Mouse (Mus musculus): Measurements from ENCODE around the gene Znrd1as. TPM values are rescaled to one million over a fixed set of nuclear protein-coding genes. Genes with fewer than 3 reads are reported as not detected.

Gene Znrd1as
- polyA plus RNA-seq, 1 experiment from 2014 or later: 4.7 TPM

GRCm38 (mm10) chr17:37012141-37012540 lies 53.7 kb downstream of the Znrd1as start:
- H3K4me1 ChIP-seq (ENCODE audit: control insufficient read depth, insufficient read depth, low read length): peaks cover 9% of the 10 kb centered on the region; the same call in 1 of the 2 replicates
- H3K9ac ChIP-seq (ENCODE audit: low read depth, low read length): no peak overlapping the region
- WGBS: 81% methylated on average over 5 of the region's 5 CpGs
- H3K9me3 ChIP-seq (replicated peaks; ENCODE audit: control insufficient read depth, low read length, poor library complexity, severe bottlenecking): no peaks in the 10 kb centered on the region
- H3K4me2 ChIP-seq (ENCODE audit: low read length): no peak overlapping the region
- H3K4me3 ChIP-seq (ENCODE audit: low read depth, low read length): no peak overlapping the region
- H3K27me3 ChIP-seq (ENCODE audit: control insufficient read depth, insufficient read depth, low read depth, low read length): no peaks in the 10 kb centered on the region
- peaks cover 36% of the 10 kb centered on the region for H3K36me3 ChIP-seq (ENCODE audit: control insufficient read depth, insufficient read depth, low read length)
- H3K27ac ChIP-seq (ENCODE audit: low read length): no peak overlapping the region
- no peak for ATAC-seq

Other genes starting within 250 kb of the Znrd1as start
- not detected in 2 replicates for gene H2-M10.5, start 185.7 kb upstream of the Znrd1as start, polyA plus RNA-seq (2015; fragmentation: Nextera tagmentation; extraction: Ambion mirVana)
- not detected in 2 replicates for gene H2-M10.6, start 146.4 kb upstream of the Znrd1as start, polyA plus RNA-seq (2015; fragmentation: Nextera tagmentation; extraction: Ambion mirVana)
- gene Trim26, start 121.5 kb upstream of the Znrd1as start, polyA plus RNA-seq (2015; fragmentation: Nextera tagmentation; extraction: Ambion mirVana): 44.5 and 48.0 TPM in 2 replicates
- gene Trim15, start 91.4 kb upstream of the Znrd1as start, polyA plus RNA-seq (2015; fragmentation: Nextera tagmentation; extraction: Ambion mirVana): 0.53 and 0.89 TPM in 2 replicates
- gene Trim10, start 89.0 kb upstream of the Znrd1as start, polyA plus RNA-seq (2015; fragmentation: Nextera tagmentation; extraction: Ambion mirVana): 0.70 and 1.0 TPM in 2 replicates
- gene Trim40, start 68.5 kb upstream of the Znrd1as start, polyA plus RNA-seq (2015; fragmentation: Nextera tagmentation; extraction: Ambion mirVana): not detected in 2 replicates
- not detected in 2 replicates for gene Trim31, start 60.5 kb upstream of the Znrd1as start, polyA plus RNA-seq (2015; fragmentation: Nextera tagmentation; extraction: Ambion mirVana)
- gene Rnf39, start 15.7 kb upstream of the Znrd1as start, polyA plus RNA-seq (2015; fragmentation: Nextera tagmentation; extraction: Ambion mirVana): 1.7 and 2.0 TPM in 2 replicates
- 158 and 166 TPM in 2 replicates for gene Ppp1r11, start 6.9 kb upstream of the Znrd1as start, polyA plus RNA-seq (2015; fragmentation: Nextera tagmentation; extraction: Ambion mirVana)
- 47.3 and 52.3 TPM in 2 replicates for gene Znrd1, start within 50 bp of the Znrd1as start, polyA plus RNA-seq (2015; fragmentation: Nextera tagmentation; extraction: Ambion mirVana)
- gene 2410137M14Rik, start 22.6 kb downstream of the Znrd1as start, polyA plus RNA-seq (2015; fragmentation: Nextera tagmentation; extraction: Ambion mirVana): 0.42 and 0.44 TPM in 2 replicates
- 2.9 and 3.4 TPM in 2 replicates for gene H2-M5, start 30.9 kb downstream of the Znrd1as start, polyA plus RNA-seq (2015; fragmentation: Nextera tagmentation; extraction: Ambion mirVana)
- gene Zfp57, start 42.6 kb downstream of the Znrd1as start, polyA plus RNA-seq (2015; fragmentation: Nextera tagmentation; extraction: Ambion mirVana): 280 and 312 TPM in 2 replicates
- 2.0 and 3.2 TPM in 2 replicates for gene Mog, start 64.8 kb downstream of the Znrd1as start, polyA plus RNA-seq (2015; fragmentation: Nextera tagmentation; extraction: Ambion mirVana)
- 81.7 and 94.9 TPM in 2 replicates for gene Gabbr1, start 87.4 kb downstream of the Znrd1as start, polyA plus RNA-seq (2015; fragmentation: Nextera tagmentation; extraction: Ambion mirVana)
- not detected in 2 replicates for gene Olfr90, start 129.9 kb downstream of the Znrd1as start, polyA plus RNA-seq (2015; fragmentation: Nextera tagmentation; extraction: Ambion mirVana)
- not detected in 2 replicates for gene Olfr91, start 139.7 kb downstream of the Znrd1as start, polyA plus RNA-seq (2015; fragmentation: Nextera tagmentation; extraction: Ambion mirVana)
- gene Olfr92, start 161.5 kb downstream of the Znrd1as start, polyA plus RNA-seq (2015; fragmentation: Nextera tagmentation; extraction: Ambion mirVana): not detected in 2 replicates
- not detected in 2 replicates for gene Olfr93, start 202.9 kb downstream of the Znrd1as start, polyA plus RNA-seq (2015; fragmentation: Nextera tagmentation; extraction: Ambion mirVana)
- not detected in 2 replicates for gene Ubd, start 235.3 kb downstream of the Znrd1as start, polyA plus RNA-seq (2015; fragmentation: Nextera tagmentation; extraction: Ambion mirVana)
- not detected in 2 replicates for gene Olfr94, start 242.4 kb downstream of the Znrd1as start, polyA plus RNA-seq (2015; fragmentation: Nextera tagmentation; extraction: Ambion mirVana)